Mouse (Mus musculus) E14TG2a.4 (cell line): ENCODE measurements around the gene Bsn.

ENCODE experiments used
- CTCF ChIP-seq: conservative IDR thresholded peaks from 2 replicates; pipeline ENCODE4 v1.5.1; 2014; ENCODE audit warnings: low read length
- POU5F1 ChIP-seq: IDR thresholded peaks from 2 replicates; pipeline ENCODE4 v1.6.1; 2014; ENCODE audit warnings: low read length, borderline replicate concordance

DNA sequence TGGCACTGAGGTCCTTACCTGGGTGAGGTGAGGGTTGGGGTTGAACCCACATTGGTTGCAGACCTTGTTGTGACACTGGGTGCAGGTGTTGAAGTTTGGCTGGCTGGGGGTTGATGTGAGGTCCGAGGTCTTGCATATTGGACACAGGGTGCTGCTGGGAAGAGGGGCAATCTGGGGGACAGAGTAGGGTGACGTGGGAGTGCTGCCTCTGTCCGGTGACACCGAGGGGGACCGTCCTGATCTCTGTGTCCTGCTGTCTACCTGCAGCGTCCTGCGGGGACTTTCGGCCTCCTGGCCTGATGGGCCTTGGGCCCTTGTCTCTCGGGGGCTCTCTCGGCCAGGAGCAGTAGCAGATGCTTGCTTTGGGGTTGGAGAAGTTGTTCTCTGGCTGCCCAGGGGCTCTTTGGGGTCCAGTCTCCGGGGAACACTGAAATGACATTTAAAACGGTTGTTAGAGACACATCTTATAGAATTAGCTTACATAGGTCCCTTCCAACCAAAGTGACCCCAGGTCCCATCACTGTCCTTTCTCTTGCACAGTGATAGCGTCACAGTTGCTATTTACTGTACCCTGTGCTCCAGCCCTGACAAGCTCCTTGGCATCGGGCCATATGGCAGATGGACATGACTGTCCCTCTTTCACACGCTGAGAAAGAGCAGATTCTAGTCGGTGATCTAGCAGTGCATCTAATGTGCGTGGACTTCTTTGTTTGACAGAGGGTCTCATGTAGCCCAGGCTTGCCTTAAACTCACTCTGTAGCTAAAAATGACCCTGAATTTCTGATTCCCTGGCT, 50.8 kb downstream of the Bsn start:
- TF ChIP-seq CTCF (no peak), POU5F1 (no peak)
